Mouse (Mus musculus): ENCODE measurements around the gene Kcnq5. TPM values are rescaled to one million over a fixed set of nuclear protein-coding genes. Genes with fewer than 3 reads are reported as not detected.

Kcnq5 gene
- total and polyA plus RNA-seq, 2 experiments from 2014 or later: 1.4 to 1.7 TPM

DNA sequence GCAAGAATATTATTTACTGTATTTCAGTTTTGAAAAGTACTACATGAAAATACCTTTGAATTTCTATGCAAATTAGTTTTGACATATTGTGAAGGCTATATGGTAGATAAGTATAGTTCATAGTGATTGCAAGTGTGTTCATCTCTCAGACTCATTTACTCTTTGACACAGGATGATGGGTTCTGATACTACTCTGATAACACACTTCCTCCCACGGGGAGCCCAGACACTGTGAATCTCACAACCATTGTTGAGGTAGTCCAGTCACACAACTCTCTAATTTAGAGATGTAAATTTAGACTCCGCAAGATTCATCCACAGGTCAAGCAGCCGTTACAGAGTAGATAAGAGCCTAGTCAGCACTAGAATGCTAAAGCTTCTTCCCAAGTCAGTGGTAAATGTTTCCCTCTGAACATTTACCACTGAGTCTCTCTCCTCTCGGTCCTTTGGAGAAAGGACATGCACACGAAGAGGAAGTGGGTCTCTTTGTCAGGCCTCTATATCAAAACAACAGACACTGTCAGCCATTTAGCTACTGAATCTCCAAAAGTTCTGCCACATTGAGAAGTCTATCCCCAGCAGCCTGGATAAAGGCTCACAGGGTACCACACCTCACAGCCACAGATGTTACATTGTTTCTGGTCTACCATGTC lies 65.5 kb downstream of the Kcnq5 start:
- 13% methylated on average over 5 of the region's 5 CpGs for WGBS

GRCm38 (mm10) chr1:21883747-21884146 lies 78.0 kb downstream of the Kcnq5 start:
- WGBS: 55% methylated on average over 3 of the region's 3 CpGs
- DNase-seq (ENCODE audit: low spot score) (no peak), ATAC-seq (ENCODE audit: insufficient read depth, low read depth) (no peak)
- Histone ChIP-seq H3K36me3 (replicated peaks; ENCODE audit: control insufficient read depth, insufficient read depth, low read length) (no peaks in the 10 kb centered on the region), H3K9ac (replicated peaks; ENCODE audit: low read depth, low read length) (no peak overlapping the region), H3K9me3 (replicated peaks; ENCODE audit: control insufficient read depth, low read length) (no peaks in the 10 kb centered on the region), H3K4me2 (ENCODE audit: low read depth, low read length) (no peak overlapping the region), H3K4me1 (ENCODE audit: control insufficient read depth, insufficient read depth) (no peaks in the 10 kb centered on the region), H3K27me3 (ENCODE audit: control insufficient read depth, insufficient read depth, low read length) (no peaks in the 10 kb centered on the region), H3K4me3 (ENCODE audit: low read depth, low read length) (no peak overlapping the region), H3K27ac (ENCODE audit: low read depth) (no peak overlapping the region)
- TF ChIP-seq CTCF (IDR thresholded peaks at IDR 0.05; ENCODE audit: low read depth): no peak
- no peak for TF ChIP-seq EP300 (IDR thresholded peaks at IDR 0.05; ENCODE audit: low read depth)

More for the DNA sequence above, 65.5 kb downstream of the Kcnq5 start:
- DNase-seq (ENCODE audit: low spot score) (no peak), ATAC-seq (ENCODE audit: insufficient read depth, low read depth) (no peak)
- Histone ChIP-seq H3K27me3 (ENCODE audit: control insufficient read depth, insufficient read depth, low read length) (no peaks in the 10 kb centered on the region), H3K9ac (replicated peaks; ENCODE audit: low read depth, low read length) (no peak overlapping the region), H3K27ac (ENCODE audit: low read depth) (no peak overlapping the region), H3K4me1 (ENCODE audit: control insufficient read depth, insufficient read depth) (peaks cover 6% of the 10 kb centered on the region), H3K4me2 (ENCODE audit: low read depth, low read length) (no peak overlapping the region), H3K4me3 (ENCODE audit: low read depth, low read length) (no peak overlapping the region), H3K36me3 (replicated peaks; ENCODE audit: control insufficient read depth, insufficient read depth, low read length) (no peaks in the 10 kb centered on the region), H3K9me3 (replicated peaks; ENCODE audit: control insufficient read depth, low read length) (no peaks in the 10 kb centered on the region)
- no peak for TF ChIP-seq CTCF (IDR thresholded peaks at IDR 0.05; ENCODE audit: low read depth)
- no peak for TF ChIP-seq EP300 (IDR thresholded peaks at IDR 0.05; ENCODE audit: low read depth)

DNA sequence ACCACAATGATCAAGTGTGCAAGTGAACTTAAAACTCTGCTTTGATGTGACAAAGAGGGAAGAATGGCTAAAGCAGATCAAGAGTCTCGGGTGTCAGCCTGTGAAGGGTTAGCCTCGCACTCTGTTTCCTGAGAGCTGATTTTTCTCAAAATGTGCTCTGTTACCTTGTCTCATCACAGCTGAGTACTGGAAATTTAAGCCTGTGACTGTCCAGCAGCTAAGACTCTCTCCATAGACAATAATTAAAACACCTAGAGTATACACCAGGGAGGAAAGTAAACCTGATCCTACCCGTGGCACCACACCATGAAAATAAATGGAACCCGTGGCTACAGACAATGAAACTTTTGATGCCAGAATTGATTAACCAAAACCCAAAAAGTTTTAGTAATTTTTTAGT lies 90.9 kb downstream of the Kcnq5 start:
- no peak for ATAC-seq (ENCODE audit: insufficient read depth, low read depth)
- Histone ChIP-seq H3K9ac (replicated peaks; ENCODE audit: low read depth, low read length) (no peak overlapping the region), H3K4me1 (ENCODE audit: control insufficient read depth, insufficient read depth) (no peaks in the 10 kb centered on the region), H3K36me3 (replicated peaks; ENCODE audit: control insufficient read depth, insufficient read depth, low read length) (no peaks in the 10 kb centered on the region), H3K4me2 (ENCODE audit: low read depth, low read length) (no peak overlapping the region), H3K4me3 (ENCODE audit: low read depth, low read length) (no peak overlapping the region), H3K27ac (ENCODE audit: low read depth) (no peak overlapping the region), H3K27me3 (ENCODE audit: control insufficient read depth, insufficient read depth, low read length) (no peaks in the 10 kb centered on the region), H3K9me3 (replicated peaks; ENCODE audit: control insufficient read depth, low read length) (no peaks in the 10 kb centered on the region)
- TF ChIP-seq CTCF (IDR thresholded peaks at IDR 0.05; ENCODE audit: low read depth): no peak
- TF ChIP-seq EP300 (IDR thresholded peaks at IDR 0.05; ENCODE audit: low read depth): no peak
- no peak for DNase-seq (ENCODE audit: low spot score)
- 78% methylated on average over 4 of the region's 4 CpGs for WGBS

DNA sequence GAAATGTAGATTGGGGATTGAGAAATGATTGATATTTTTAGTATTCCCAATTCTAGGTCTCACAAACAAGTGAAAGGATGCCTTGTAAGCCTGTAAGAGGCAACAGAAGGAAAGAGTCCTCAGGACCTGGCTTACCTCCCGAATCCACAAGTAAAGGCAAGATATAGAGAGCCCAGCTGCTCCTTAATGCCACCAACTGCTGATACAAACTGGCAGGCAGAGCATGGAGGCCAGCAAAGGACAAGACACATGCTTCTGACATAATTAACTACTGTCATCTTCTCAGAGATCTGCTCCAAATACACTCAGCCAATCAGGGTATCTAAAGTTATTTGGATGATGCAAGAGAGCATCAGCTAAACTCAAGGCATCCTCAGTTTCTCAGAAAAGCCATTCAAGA lies 93.3 kb downstream of the Kcnq5 start:
- Histone ChIP-seq H3K9ac (replicated peaks; ENCODE audit: low read depth, low read length) (no peak overlapping the region), H3K4me2 (ENCODE audit: low read depth, low read length) (no peak overlapping the region), H3K4me3 (ENCODE audit: low read depth, low read length) (no peak overlapping the region), H3K36me3 (replicated peaks; ENCODE audit: control insufficient read depth, insufficient read depth, low read length) (no peaks in the 10 kb centered on the region), H3K9me3 (replicated peaks; ENCODE audit: control insufficient read depth, low read length) (no peaks in the 10 kb centered on the region), H3K27me3 (ENCODE audit: control insufficient read depth, insufficient read depth, low read length) (no peaks in the 10 kb centered on the region), H3K27ac (ENCODE audit: low read depth) (no peak overlapping the region), H3K4me1 (ENCODE audit: control insufficient read depth, insufficient read depth) (no peaks in the 10 kb centered on the region)
- TF ChIP-seq EP300 (IDR thresholded peaks at IDR 0.05; ENCODE audit: low read depth) (no peak), CTCF (IDR thresholded peaks at IDR 0.05; ENCODE audit: low read depth) (no peak)
- WGBS: 66% methylated on average over 1 of the region's 1 CpGs
- DNase-seq (ENCODE audit: low spot score): no peak
- no peak for ATAC-seq (ENCODE audit: insufficient read depth, low read depth)

DNA sequence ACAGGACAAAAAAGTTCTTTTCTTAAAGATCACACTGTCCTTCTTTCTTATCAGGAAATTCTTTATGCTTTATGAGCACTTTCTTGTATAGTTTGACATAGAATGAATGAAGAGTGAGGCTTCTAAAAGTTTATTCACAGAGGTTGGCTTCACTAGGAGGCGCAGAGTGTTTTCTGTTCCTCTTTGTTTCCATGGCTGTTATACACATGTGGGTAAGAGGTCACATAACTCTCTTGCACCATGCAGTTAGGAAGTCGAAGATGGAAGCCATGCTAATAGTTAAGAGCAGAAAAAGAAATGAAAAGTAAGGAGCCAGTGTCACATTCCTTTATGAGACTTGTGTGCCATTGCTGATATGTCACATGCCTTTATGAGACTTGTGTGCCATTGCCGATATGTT lies 105.3 kb downstream of the Kcnq5 start:
- no peaks in the 10 kb centered on the region; the same call in 1 of the 2 replicates for H3K4me1 ChIP-seq (ENCODE audit: control insufficient read depth, insufficient read depth)
- no peaks in the 10 kb centered on the region for H3K36me3 ChIP-seq (replicated peaks; ENCODE audit: control insufficient read depth, insufficient read depth, low read length)
- H3K9ac ChIP-seq (replicated peaks; ENCODE audit: low read depth, low read length): no peak overlapping the region
- H3K27me3 ChIP-seq (ENCODE audit: control insufficient read depth, insufficient read depth, low read length): no peaks in the 10 kb centered on the region
- no peaks in the 10 kb centered on the region for H3K9me3 ChIP-seq (replicated peaks; ENCODE audit: control insufficient read depth, low read length)
- no peak for TF ChIP-seq CTCF (IDR thresholded peaks at IDR 0.05; ENCODE audit: low read depth)
- TF ChIP-seq EP300 (IDR thresholded peaks at IDR 0.05; ENCODE audit: low read depth): no peak
- WGBS: 47% methylated on average over 3 of the region's 3 CpGs
- no peak overlapping the region; the same call in 1 of the 2 replicates for H3K27ac ChIP-seq (ENCODE audit: low read depth)
- no peak overlapping the region for H3K4me2 ChIP-seq (ENCODE audit: low read depth, low read length)
- H3K4me3 ChIP-seq (ENCODE audit: low read depth, low read length): no peak overlapping the region
- DNase-seq (ENCODE audit: low spot score) (peak; percentile 59), ATAC-seq (ENCODE audit: insufficient read depth, low read depth) (no peak; the same call in 1 of the 2 replicates)

- Histone ChIP-seq H3K27ac (ENCODE audit: low read depth) (no peak overlapping the region), H3K4me1 (ENCODE audit: control insufficient read depth, insufficient read depth) (no peaks in the 10 kb centered on the region), H3K4me3 (ENCODE audit: low read depth, low read length) (no peak overlapping the region), H3K9me3 (replicated peaks; ENCODE audit: control insufficient read depth, low read length) (no peaks in the 10 kb centered on the region), H3K27me3 (ENCODE audit: control insufficient read depth, insufficient read depth, low read length) (no peaks in the 10 kb centered on the region), H3K9ac (replicated peaks; ENCODE audit: low read depth, low read length) (no peak overlapping the region), H3K36me3 (replicated peaks; ENCODE audit: control insufficient read depth, insufficient read depth, low read length) (no peaks in the 10 kb centered on the region), H3K4me2 (ENCODE audit: low read depth, low read length) (no peak overlapping the region)
- WGBS: 19% methylated on average over 3 of the region's 3 CpGs
- no peak for ATAC-seq (ENCODE audit: insufficient read depth, low read depth)
- DNase-seq (ENCODE audit: low spot score): no peak
- TF ChIP-seq EP300 (IDR thresholded peaks at IDR 0.05; ENCODE audit: low read depth) (no peak), CTCF (IDR thresholded peaks at IDR 0.05; ENCODE audit: low read depth) (no peak)
Observed at GRCm38 (mm10) chr1:21838534-21838933, 123.2 kb downstream of the Kcnq5 start.
